Mouse (Mus musculus) liver, embryonic 13.5 days (tissue): ENCODE measurements around the gene Thsd1. TPM values are rescaled to one million over a fixed set of nuclear protein-coding genes. Genes with fewer than 3 reads are reported as not detected.
"Not testable (repeated sequence)": the region's sequence is repeated elsewhere in the genome, so short reads cannot be mapped to it uniquely, and the experiment has no call there.

Experiments
- ATAC-seq: fragments of 200-750 bp; cut with Nextera tagmentation; 2 replicates; pipeline ENCODE4 v1.8.0; 2017; ENCODE audit warnings: low read depth, mild to moderate bottlenecking, moderate number of reproducible peaks, moderate library complexity
- DNase-seq: peaks from one replicate; pipeline ENCODE4 v3.0.0; 2022
- H3K27ac ChIP-seq: fragments of 300-500 bp; sonication (generic); 2 replicates; pipeline ENCODE4 v1.5.1; 2015; ENCODE audit warnings: moderate library complexity, mild to moderate bottlenecking, inconsistent platforms
- H3K27me3 ChIP-seq: fragments of 300-500 bp; sonication (generic); 2 replicates; pipeline ENCODE4 v1.6.1; 2015; ENCODE audit warnings: mild to moderate bottlenecking, inconsistent platforms
- H3K36me3 ChIP-seq: fragments of 300-500 bp; sonication (generic); 2 replicates; pipeline ENCODE4 v1.6.1; 2015; ENCODE audit warnings: mild to moderate bottlenecking, inconsistent platforms
- H3K4me1 ChIP-seq: fragments of 300-500 bp; sonication (generic); replicated peaks from 2 replicates; pipeline ENCODE4 v1.6.1; 2015; ENCODE audit warnings: inconsistent platforms
- H3K4me2 ChIP-seq: fragments of 300-500 bp; sonication (generic); 2 replicates; pipeline ENCODE4 v1.6.1; 2015; ENCODE audit warnings: inconsistent platforms, mild to moderate bottlenecking, moderate library complexity
- H3K4me3 ChIP-seq: fragments of 300-500 bp; sonication (generic); replicated peaks from 2 replicates; pipeline ENCODE4 v1.5.1; 2015; ENCODE audit warnings: mild to moderate bottlenecking, inconsistent platforms
- H3K9ac ChIP-seq: fragments of 300-500 bp; sonication (generic); 2 replicates; pipeline ENCODE4 v1.6.1; 2015; ENCODE audit warnings: mild to moderate bottlenecking, inconsistent platforms
- H3K9me3 ChIP-seq: fragments of 300-500 bp; sonication (generic); replicated peaks from 2 replicates; pipeline ENCODE4 v1.6.1; 2016; ENCODE audit warnings: inconsistent platforms
- WGBS: fragments of 180-500 bp; shearing (Covaris S2); methylation state at CpG from one replicate; pipeline ENCODE4 v1.1.7; 2015; ENCODE audit not compliant: insufficient replicate concordance; 5-methylcytosine and 5-hydroxymethylcytosine counted together
- polyA plus RNA-seq: library from polyadenylated mRNA; unstranded; fragments of >200 nt; fragmentation: Nextera tagmentation; extraction: Ambion mirVana; gene quantifications from 2 replicates; pipeline ENCODE4 v1.2.1, GENCODE M21; 2015

Gene Thsd1
- polyA plus RNA-seq, 1 experiment from 2014 or later: 1.5 TPM

GRCm38 (mm10) chr8:22265194-22265593 is 38.1 kb downstream of the Thsd1 start:
- Histone ChIP-seq H3K4me2 (no peak overlapping the region), H3K4me3 (no peak overlapping the region), H3K9ac (no peak overlapping the region), H3K4me1 (no peaks in the 10 kb centered on the region), H3K9me3 (no peaks in the 10 kb centered on the region), H3K27me3 (no peaks in the 10 kb centered on the region), H3K36me3 (no peaks in the 10 kb centered on the region), H3K27ac (no peak overlapping the region)
- ATAC-seq (no peak), DNase-seq (no peak)
- 75% methylated on average over 1 of the region's 1 CpGs for WGBS

- Histone ChIP-seq H3K9ac (no peak overlapping the region), H3K9me3 (no peaks in the 10 kb centered on the region), H3K36me3 (no peaks in the 10 kb centered on the region), H3K4me1 (no peaks in the 10 kb centered on the region), H3K27ac (no peak overlapping the region), H3K4me2 (no peak overlapping the region), H3K4me3 (no peak overlapping the region), H3K27me3 (no peaks in the 10 kb centered on the region)
- DNase-seq: no peak
- no peak for ATAC-seq
- WGBS: 68% methylated on average over 3 of the region's 3 CpGs
Measured at GRCm38 (mm10) chr8:22266809-22267208, 39.7 kb downstream of the Thsd1 start.

- H3K4me3 ChIP-seq: no peak overlapping the region
- no peaks in the 10 kb centered on the region for H3K4me1 ChIP-seq
- no peaks in the 10 kb centered on the region for H3K27me3 ChIP-seq
- no peaks in the 10 kb centered on the region for H3K9me3 ChIP-seq
- no peak overlapping the region for H3K27ac ChIP-seq
- DNase-seq (no peak), ATAC-seq (no peak)
- H3K4me2 ChIP-seq: no peak overlapping the region
- H3K36me3 ChIP-seq: no peaks in the 10 kb centered on the region
- 66% methylated on average over 3 of the region's 3 CpGs for WGBS
- H3K9ac ChIP-seq: no peak overlapping the region
Measured at GRCm38 (mm10) chr8:22273142-22273541, 46.0 kb downstream of the Thsd1 start.

GRCm38 (mm10) chr8:22274641-22275040 is 47.5 kb downstream of the Thsd1 start:
- Histone ChIP-seq H3K27ac (no peak overlapping the region), H3K36me3 (no peaks in the 10 kb centered on the region), H3K9ac (no peak overlapping the region), H3K27me3 (no peaks in the 10 kb centered on the region), H3K4me1 (no peaks in the 10 kb centered on the region), H3K4me2 (no peak overlapping the region), H3K4me3 (no peak overlapping the region), H3K9me3 (no peaks in the 10 kb centered on the region)
- ATAC-seq (no peak), DNase-seq (no peak)
- WGBS: 63% methylated on average over 10 of the region's 10 CpGs

GRCm38 (mm10) chr8:22282999-22283491 is 55.9 kb downstream of the Thsd1 start, which contains the start of gene Tpte:
Gene Tpte (plus strand): TSS chr8:22283441.
- Histone ChIP-seq H3K36me3 (no peaks in the 10 kb centered on the region), H3K4me2 (no peak within 1 kb of the TSS), H3K27ac (no peak within 1 kb of the TSS), H3K9me3 (no peaks in the 10 kb centered on the region), H3K4me3 (no peak within 1 kb of the TSS), H3K4me1 (no peaks in the 10 kb centered on the region), H3K9ac (no peak within 1 kb of the TSS), H3K27me3 (no peaks in the 10 kb centered on the region)
- 51% methylated on average over 2 of the region's 2 CpGs for WGBS
- ATAC-seq (no peak), DNase-seq (no peak)

GRCm38 (mm10) chr8:22302326-22302725 is 75.2 kb downstream of the Thsd1 start:
- 61% methylated on average over 2 of the region's 2 CpGs for WGBS
- no peak overlapping the region for H3K27ac ChIP-seq
- no peaks in the 10 kb centered on the region for H3K4me1 ChIP-seq
- H3K9me3 ChIP-seq: no peaks in the 10 kb centered on the region
- no peaks in the 10 kb centered on the region for H3K36me3 ChIP-seq
- no peak overlapping the region for H3K4me2 ChIP-seq
- no peak overlapping the region for H3K9ac ChIP-seq
- H3K27me3 ChIP-seq: no peaks in the 10 kb centered on the region
- H3K4me3 ChIP-seq: no peak overlapping the region
- DNase-seq: no peak
- ATAC-seq: no peak

- no peaks in the 10 kb centered on the region for H3K4me1 ChIP-seq
- H3K36me3 ChIP-seq: no peaks in the 10 kb centered on the region
- H3K27ac ChIP-seq: no peak overlapping the region
- ATAC-seq (no peak), DNase-seq (no peak)
- H3K9ac ChIP-seq: no peak overlapping the region
- 25% methylated on average over 7 of the region's 7 CpGs for WGBS
- H3K27me3 ChIP-seq: no peaks in the 10 kb centered on the region
- no peak overlapping the region; the same call in 1 of the 2 replicates for H3K4me3 ChIP-seq
- peak overlapping the region; percentile 36; the same call in 1 of the 2 replicates for H3K4me2 ChIP-seq
- no peaks in the 10 kb centered on the region for H3K9me3 ChIP-seq
Measured at GRCm38 (mm10) chr8:22302896-22303306, 75.8 kb downstream of the Thsd1 start.

GRCm38 (mm10) chr8:22304045-22304444 is 76.9 kb downstream of the Thsd1 start:
- H3K4me1 ChIP-seq, DNase-seq, ATAC-seq, H3K27ac ChIP-seq, H3K4me2 ChIP-seq, H3K9me3 ChIP-seq, H3K27me3 ChIP-seq, H3K9ac ChIP-seq, H3K36me3 ChIP-seq, H3K4me3 ChIP-seq: not testable (repeated sequence)
- WGBS: 63% methylated on average over 9 of the region's 9 CpGs

GRCm38 (mm10) chr8:22306999-22307398 is 79.9 kb downstream of the Thsd1 start:
- Histone ChIP-seq H3K9me3 (no peaks in the 10 kb centered on the region), H3K27ac (no peak overlapping the region), H3K9ac (no peak overlapping the region), H3K4me1 (no peaks in the 10 kb centered on the region), H3K36me3 (no peaks in the 10 kb centered on the region), H3K4me2 (no peak overlapping the region), H3K4me3 (no peak overlapping the region), H3K27me3 (no peaks in the 10 kb centered on the region)
- 45% methylated on average over 10 of the region's 10 CpGs for WGBS
- no peak for ATAC-seq
- DNase-seq: no peak

Other genes with a start within 250 kb of the Thsd1 start
- gene Atp7b, start 167.0 kb upstream of the Thsd1 start, polyA plus RNA-seq: 10.4 and 13.0 TPM in 2 replicates
- gene Alg11, start 166.6 kb upstream of the Thsd1 start, polyA plus RNA-seq: 9.9 and 13.1 TPM in 2 replicates
- gene Nek5, start 102.3 kb upstream of the Thsd1 start, polyA plus RNA-seq: 0.06 TPM in 1 of 2 replicates, not detected in the other
- gene Nek3, start 60.9 kb upstream of the Thsd1 start, polyA plus RNA-seq: 1.5 and 1.7 TPM in 2 replicates
- gene Ckap2, start 41.5 kb upstream of the Thsd1 start, polyA plus RNA-seq: 22.2 and 28.5 TPM in 2 replicates
- 11.5 and 12.9 TPM in 2 replicates for gene Vps36, start 34.5 kb upstream of the Thsd1 start, polyA plus RNA-seq
- gene Tpte, start 56.1 kb downstream of the Thsd1 start, polyA plus RNA-seq: not detected in 2 replicates
- 22.2 and 26.9 TPM in 2 replicates for gene Slc25a15, start 171.3 kb downstream of the Thsd1 start, polyA plus RNA-seq
- 31.6 and 38.8 TPM in 2 replicates for gene Mrps31, start 184.0 kb downstream of the Thsd1 start, polyA plus RNA-seq